Mouse (Mus musculus): ENCODE data around the gene Cenpv.

DNA sequence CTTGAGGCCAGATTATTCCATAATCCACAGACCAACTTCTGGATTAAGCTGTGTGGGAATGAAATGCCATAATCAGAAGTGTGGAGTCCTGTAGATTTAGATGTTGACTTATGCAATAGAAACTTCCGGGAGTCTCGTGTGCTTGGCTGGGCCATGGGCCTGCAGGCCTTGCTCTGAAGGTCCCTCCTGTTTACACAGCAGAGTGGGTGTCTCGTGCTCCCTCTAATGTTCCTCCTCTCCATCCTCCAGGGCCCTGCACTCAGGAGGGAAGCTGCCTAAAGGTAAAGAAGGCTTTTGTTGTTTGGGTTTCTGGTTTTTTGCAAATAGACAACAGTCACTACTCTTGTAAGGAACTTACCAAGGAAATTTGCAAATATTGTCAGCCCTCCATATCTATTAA lies 29.5 kb downstream of the Cenpv start:
- TF ChIP-seq MAX (IDR thresholded peaks at IDR 0.05) (no peak), CTCF (IDR thresholded peaks at IDR 0.05; ENCODE audit: control insufficient read depth, insufficient read depth, insufficient read length) (no peak), FOSL1 (IDR thresholded peaks at IDR 0.05; ENCODE audit: insufficient read depth, low read length, poor library complexity, severe bottlenecking) (no peak)
